Mouse (Mus musculus) brain, embryonic 18.5 days (tissue): ENCODE measurements around the gene Rhbdl1.

Source experiments
- DNase-seq: peaks from one replicate; pipeline ENCODE4 v3.0.0-alpha.2; 2012; ENCODE audit warnings: low read depth, low spot score

Rhbdl1 gene

DNA sequence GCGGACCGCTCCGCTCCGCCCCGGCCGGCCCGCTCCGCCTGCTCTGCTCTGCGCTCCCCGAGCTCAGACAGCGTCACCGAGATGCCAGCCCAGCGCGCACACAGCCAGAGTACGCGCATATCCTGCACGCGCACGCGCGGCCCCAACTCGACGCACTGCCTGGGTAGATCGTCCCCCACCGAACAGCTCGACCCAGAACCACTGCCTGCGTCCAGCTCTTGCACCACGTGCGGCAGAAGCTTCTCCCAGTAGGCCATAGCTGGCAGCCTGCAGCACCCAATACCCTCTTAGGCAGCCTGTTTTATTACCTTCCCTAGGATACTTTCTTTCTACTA, at the start of gene Rhbdl1:
Gene Rhbdl1 (minus strand): TSS at position 220 of the 335 bp plus-strand sequence.
- DNase-seq = no peak

DNA sequence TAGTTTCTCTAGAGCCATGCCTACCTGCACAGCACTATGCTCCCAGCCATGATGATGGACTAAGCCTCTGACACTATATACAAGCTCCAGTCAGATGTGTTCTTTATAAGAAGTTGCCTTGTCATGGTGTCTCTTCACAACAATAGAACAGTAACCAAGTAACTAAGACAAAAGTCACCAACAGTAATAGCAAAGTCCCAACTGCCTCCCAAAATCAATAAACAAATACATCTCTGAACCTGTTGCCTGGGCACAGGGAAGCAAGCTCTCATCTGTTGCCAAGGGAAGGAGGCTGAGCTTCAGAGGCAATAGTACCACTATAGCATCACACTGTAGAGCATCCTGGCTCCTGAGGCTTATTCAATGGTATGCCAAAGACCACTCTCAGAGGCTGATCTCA, 49.7 kb upstream of the Rhbdl1 start:
- DNase-seq = no peak

DNA sequence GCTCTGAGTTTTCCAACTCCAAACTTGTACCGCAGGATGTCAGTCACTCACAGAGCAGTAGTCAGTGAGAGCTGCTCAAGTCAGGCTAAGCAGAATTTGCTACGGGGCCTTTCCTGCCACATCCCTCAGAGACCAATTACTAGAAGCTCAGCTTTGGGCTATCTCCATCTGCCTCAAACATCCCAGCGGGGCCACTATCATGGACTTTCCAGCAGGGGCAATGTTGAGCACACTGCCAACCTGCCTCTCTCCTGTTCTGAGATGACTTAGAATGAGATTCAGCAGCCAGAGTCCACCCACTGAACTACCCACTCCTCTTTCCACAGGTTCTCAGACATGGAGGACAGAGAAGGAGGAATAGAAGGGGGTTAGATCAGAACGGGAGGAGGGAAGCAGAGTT, 48.5 kb upstream of the Rhbdl1 start:
- no peak for DNase-seq

DNA sequence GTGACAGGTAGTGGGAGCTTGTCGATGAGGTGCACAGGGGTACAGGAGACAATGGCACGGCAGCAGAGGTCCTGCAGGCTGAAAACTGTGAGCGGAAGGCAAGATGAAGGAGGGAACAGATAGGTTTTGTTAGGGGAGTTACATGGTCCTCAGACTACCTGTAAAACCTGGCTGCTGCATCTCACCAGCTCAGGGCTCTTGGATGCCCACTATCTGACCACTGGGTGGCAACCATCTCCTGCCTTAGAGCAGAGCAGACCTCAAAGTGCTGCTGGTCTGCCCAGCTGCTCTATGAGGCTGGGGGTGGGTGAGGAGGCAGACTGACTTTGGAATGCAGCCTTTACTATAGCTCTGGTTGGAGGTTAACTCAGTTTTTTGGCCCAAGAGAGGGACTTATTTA, 46.7 kb upstream of the Rhbdl1 start:
- no peak for DNase-seq

DNA sequence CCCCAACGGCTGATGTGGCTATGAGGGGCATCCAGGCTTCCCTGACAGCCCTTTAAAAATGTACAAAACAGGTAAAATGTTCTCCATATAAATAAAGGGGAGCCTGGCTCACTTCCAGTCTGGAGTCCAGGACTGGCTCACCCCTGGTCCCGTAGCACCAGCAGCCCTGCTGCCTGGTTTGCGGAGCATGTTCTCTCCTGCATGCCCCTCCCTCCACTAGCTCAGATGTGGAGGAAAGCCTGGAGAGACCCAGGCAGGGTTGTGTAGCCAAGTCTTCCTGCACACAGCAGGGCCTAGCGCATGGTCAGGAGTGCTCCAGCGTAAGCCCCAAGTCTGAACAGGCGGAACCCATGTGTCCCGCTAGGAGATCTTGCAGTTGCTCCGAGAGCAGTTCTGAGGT, 46.2 kb upstream of the Rhbdl1 start:
- DNase-seq = no peak

DNA sequence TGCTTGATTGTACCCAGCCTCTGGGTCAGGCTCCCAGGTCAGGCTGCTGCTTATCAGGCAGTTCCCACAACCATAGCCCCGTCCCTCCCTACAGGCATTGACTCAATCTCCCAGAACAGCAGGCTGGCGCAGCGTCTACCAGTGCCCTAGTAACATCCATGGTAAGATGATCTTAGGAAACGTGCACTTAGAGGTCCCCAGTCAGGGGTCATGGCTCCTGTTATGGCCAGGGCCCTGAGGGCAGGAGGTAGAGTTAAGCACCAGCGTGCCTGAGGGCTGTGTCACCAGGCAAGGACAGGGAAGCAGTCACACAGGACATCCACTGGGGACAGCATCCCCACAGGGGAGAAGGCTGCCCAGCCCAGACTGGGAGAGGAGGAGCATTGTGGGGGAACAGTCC, 45.2 kb upstream of the Rhbdl1 start:
- no peak for DNase-seq

DNA sequence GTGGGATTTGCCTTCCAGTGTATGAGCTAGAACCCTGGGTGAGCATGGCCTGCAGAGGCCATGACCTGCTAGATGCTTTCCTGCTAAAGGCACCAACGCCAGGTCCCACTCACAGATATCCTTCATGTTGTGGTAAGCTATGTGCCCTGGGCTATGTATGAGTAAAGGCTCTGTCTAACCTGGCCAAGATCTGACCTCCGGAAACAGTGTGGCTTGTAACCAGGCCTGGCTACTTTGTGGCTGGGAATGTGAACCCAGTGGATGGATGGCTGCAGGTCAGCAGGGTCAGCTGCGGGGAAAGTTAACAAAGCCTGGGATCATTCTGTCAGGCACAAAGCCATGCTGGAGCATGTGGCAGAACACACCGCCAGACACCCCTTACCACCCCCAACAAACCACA, 44.6 kb upstream of the Rhbdl1 start:
- no peak for DNase-seq

DNA sequence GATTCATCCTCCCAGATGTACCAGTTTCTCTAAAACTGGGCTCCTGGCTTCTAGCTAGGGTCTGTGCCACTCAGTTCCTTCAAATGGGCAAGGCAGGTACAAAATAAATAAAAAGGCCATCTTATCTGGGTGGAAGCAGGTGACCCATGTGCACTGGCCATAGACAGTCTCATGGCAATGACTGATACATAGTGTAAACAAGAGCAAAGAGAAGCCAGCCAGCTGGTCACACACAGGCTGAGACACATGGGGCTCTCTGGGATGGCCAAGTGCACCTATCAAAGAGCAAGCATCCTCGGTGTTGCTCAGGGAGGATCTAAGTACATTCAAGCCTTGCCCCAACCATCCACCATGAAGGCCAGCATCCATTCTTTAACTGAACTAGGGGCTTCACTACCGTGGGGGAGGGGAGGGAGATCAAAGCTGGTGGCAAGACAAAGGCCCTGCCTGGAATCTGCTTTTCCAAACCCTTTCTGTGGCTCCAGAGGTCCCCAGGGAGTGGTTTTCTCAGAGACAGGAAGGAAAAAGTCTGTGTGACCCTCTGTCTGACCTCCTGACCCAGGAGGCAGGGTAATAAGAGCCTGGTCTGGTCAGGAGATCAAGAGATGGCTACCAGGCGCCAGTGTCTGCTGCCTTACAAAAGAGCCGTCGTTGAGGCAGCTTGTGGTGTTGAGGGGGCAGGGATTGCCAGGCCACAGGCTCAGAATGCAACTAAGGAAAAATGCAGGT, 44.0 kb upstream of the Rhbdl1 start:
- no peak for DNase-seq

DNA sequence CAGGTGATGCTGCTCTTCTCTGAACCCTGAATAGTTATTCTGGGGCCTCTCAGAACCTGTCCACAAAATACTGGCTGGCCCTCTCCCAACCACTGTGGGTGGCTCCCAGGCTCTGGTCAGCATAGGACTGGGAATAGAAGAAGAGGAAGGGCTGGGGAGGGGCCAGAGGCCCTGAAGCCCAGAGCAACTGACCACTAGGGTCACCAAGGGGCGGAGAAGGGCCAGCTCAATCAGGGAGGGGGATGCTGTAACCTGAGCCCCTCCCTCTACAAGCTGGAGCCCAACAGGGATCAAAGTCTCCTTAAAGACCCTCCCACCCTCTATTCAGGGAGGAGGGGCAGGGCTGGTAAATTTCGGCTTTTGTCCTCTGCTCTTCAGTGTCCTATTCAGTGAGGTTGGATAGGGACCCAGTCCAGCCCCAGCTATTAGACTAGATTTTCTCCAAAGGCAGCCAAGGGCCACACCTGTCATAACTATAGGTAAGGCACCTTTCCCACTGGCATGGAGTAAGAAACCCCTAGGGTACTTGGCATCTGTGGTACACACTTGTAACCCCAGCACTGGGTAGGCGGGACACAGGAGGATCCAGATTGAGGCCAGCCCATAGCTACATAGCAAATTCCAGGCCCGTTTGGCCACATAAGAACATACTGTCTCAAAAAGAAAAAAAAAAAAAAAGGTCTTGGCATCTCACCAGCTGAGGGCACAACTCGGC, 43.3 kb upstream of the Rhbdl1 start, which contains the start of gene Wfikkn1:
Gene Wfikkn1 (minus strand): TSS at position 663 of the 715 bp plus-strand sequence.
- no peak for DNase-seq

DNA sequence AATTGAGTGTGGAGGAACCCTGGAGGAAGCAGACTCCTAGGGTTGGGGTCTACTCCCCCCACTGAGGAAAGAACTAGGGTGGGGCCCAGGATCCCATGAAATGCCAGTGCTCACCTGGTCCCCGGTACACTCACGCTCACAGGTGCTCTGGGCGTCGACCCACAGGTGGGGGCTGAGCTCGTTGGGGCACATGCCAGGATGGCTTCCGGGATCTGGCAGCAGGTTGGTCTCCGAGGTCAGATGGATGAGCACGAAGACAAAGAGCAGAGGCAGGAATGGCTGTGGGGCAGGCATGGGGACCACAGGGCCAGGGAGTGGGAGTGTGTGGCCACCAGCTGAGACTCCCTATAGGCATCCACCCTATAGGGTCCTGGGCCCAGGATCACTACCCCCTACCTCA, 42.7 kb upstream of the Rhbdl1 start:
- DNase-seq = no peak

DNA sequence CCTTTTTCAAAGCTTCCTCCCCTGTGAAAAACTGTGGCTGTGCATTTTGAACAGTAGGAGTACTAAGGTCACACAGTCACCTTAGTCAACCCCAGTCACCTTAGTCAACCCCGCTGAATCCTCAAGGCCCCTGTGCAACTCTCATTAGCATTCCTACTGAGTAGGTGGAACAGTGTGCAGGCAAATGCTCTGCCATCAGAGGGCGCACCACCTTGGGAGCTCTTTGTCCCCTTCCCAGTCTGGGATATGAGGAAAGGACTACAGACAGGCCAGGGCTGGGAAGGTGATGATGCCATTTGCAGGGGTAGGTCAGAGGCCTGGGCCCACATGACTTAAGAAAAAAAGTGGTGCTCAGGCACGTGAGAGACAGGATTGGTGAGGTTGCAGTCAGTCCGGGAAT, 42.2 kb upstream of the Rhbdl1 start:
- no peak for DNase-seq

DNA sequence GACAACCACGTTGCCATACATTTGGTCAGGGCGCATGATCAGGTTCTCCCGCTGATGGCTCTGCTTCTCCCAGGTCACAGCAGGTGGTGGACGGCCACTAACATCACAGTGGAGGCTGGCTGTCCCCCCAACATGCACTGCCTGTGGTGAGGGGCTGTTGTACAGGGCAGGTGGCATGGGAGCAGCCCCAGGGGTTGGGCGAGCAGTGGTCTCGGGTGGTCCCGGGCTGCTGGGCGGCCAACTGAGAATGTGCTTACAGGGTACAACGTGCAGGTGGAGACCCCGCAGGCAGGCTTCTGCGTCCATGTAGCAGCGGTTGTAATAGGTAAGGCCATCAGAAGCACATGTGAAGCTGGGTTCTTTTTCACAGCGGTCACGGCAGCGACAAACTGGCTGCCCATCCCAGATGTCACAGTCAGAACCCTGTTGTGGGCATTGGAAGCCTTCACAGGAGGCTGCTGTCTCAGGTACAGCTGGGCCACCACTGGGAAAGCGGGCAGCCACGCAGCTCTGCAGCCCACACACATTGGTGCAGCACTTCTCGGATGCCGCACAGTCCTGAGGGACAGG, 41.6 kb upstream of the Rhbdl1 start:
- no peak for DNase-seq

DNA sequence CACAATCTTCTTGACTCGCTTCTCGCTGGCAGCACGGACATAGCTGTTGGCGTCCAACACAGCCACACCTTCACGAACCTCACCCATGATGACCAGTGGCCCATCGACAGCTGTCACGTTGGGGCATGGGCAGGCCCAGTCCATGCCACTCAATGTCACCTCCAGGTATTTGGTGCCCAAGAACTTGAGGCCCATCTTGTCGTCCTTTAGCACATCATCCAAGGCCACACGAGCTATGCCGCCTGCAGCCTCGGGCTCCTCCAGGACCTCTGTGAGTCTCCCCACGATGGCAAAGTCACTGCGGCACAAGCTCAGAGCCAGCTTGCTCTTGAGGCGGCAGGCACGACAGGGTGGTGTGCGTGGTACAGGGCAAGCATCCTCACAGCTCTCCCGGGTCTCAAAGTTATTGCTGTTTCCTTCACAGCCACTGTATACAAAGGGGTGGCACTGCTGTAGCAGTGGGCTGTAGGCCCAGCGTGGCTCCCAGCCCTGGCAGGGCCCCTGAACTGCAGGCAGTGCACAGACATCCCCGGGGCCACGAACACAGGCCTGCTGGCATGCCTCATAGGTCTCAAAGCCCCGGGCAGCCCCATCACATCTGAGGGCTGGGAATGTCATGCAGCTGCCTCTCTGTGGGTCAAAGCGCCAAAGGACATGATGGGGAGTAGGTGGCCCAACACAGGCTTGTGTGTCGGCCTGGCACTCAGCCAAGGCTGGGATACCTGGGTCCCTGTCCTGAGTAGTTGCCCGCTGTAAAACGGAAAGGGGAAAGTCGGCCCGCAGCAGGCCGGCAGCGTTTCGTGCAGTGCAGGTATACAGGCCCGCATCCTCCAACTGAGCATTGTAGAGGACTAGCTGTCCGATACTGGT, 40.9 kb upstream of the Rhbdl1 start:
- no peak for DNase-seq

DNA sequence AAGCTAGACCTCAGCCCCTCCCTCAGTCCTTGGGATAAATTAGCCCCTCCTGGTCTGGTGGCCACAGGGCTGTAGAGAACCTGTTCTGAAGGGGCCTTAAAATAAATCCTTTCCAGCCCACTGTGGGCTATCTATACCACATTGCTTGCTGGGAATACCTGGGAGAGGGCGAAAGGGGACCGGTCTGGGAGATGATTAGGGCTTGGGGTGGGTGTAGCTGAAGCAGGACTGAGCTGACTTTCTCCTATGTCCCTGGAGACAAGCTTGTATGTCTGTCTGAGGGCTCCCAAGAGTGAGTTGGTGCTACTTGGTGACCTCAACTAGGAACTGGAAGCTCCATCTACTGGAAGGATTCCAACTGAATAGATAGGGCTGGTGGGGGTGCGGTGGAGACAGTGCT, 39.9 kb upstream of the Rhbdl1 start:
- DNase-seq = no peak

DNA sequence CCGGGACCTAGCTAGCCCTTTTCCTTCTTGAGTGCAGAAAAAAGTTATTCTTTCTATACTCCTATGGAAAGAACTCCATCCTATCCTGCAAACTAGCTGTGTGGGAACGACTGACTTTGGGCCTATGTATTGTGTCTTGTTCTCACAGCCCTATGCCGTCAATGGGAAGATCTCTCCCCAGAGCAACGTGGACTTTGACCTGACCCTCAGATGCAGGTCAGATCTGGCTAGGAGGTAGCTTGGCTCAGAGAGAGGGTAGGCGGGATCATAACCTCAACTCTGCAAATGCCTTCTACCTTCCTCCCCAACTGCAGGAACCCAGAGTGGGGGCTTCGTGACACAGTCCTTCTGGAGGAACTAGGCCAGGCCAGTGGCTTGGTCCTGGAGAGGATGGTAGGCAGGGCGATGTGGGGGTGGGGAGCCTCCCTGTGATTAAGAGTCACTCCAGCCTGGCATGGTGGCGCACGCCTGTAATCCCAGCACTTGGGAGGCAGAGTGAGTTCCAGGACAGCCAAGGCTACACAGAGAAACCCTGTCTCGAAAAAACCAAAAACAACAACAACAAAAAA, 39.3 kb upstream of the Rhbdl1 start:
- DNase-seq = no peak

DNA sequence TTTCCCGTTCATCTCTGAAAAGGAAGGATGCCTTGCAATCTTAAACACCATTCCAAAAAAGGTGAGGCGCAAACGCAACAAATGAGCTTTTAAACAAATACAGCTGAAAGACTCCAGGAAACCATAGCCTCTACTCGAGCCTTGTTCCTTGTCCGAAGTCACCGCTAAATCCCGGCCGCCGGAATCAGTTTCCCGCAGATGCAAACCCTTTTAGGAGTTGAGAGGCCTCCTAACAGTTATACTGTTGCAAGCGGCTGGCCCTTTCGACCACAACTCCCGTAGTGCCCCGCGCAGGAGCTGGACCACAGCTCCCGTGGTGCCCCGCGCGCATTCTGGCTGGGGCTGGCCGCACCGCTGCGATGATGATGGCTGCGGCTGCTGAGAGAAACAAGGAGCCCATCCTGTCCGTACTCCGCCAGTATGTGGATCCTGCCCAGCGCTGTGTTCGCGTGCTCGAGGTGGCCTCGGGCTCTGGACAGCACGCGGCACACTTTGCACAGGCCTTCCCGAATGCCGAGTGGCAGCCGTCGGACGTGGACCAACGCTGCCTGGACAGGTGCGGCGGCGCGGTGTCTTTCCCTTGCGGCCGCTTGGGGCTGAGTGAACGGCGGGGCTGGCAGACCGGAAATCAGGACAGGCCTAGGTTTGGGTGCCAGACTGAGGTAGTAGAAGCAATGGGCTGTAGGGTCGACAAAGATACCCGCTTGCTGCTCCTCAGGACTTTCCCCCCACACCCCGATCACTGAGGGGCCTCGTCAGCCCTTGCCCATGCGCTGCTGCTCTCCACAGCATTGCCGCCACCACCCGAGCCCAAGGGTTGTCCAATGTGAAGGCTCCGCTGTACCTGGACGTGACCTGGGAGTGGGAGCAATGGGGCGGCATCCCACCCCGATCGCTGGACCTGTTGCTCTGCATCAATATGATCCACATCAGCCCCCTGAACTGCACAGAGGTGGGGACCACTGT, 38.4 kb upstream of the Rhbdl1 start:
- DNase-seq = peak; percentile 77

DNA sequence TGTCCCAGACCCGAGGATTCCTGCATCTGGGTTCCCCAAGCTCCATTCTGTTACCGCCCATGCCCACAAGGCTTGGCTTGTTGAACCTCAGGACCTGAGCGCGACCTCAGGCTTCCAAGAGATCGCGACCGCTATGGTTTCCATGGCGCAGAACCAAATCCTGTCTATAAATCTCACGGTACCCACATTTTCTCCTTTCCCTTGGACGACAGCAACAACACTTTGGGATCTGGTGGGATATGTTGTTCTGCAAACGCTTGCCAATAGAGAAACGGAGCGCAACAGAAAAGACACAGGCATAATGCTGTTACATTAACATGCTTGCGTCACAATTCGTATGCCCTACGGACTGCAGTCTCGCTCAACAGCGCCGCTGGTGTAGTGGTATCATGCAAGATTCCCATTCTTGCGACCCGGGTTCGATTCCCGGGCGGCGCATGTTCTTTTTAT, 37.7 kb upstream of the Rhbdl1 start, which contains the start of gene Mettl26:
Gene Mettl26 (plus strand): TSS at position 354 of the 450 bp plus-strand sequence.
- peak; percentile 87 for DNase-seq

DNA sequence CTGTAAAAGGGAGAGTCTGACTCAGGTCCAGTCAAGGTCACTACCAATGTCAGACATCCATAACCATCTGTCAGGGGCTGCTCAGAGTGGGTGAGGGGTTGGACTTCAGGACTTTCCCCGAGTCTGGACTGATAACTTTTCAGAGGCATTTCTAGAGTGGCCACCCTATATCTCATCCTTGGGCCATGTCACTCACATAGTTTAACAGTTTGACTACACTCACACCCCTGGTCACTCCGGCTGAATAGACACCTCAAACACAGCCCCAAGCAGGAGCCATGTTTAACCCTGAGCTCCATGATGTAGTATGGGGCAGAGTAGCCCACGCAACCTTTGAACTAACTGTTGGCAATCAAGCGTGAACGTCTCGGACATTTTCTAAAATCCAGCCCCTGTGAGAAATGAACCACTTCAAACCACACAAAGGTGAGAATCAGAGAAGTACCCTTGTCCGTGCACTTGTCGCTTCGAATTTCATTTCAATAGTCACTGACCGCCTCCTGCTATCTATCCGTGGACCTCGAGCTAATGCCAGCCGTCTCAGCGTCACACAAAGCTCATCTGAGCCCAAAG, 37.1 kb upstream of the Rhbdl1 start:
- DNase-seq = no peak

DNA sequence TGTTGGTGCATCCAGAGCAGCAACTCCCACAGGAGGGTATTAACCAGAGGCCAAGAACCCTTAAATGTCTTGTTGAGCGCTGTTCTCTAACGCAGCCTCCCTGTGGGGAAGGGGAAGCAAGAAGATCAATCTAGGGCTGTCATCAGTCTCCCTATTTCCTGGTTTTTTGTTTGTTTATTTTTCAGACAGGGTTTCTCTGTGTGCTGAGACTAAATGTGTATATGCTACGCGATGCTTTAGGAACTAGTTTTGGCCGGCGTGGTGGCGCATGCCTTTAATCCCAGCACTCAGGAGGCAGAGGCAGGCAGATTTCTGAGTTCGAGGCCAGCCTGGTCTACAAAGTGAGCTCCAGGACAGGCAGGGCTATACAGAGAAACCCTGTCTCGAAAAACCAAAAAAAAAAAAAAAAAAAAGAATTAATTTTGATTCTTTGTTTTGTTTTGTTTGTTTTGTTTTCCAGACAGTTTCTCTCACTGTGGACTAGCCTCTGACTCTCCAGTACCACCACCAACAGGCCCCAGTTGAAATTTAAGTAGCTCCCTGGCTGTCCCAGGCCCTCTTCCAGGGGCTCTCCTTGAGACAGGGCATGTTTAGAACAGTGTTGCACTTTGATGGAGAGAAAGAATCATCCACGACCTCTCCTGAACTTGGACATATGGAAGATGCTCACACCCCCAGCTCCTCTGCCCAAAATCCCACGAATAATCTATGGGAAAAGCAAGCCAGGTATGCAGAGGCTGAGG, 36.5 kb upstream of the Rhbdl1 start:
- DNase-seq = no peak
